Mouse (Mus musculus): ENCODE measurements around the gene Oxct2b.

- TF ChIP-seq CTCF (IDR thresholded peaks at IDR 0.05; ENCODE audit: borderline replicate concordance, insufficient read depth, low read depth, low read length) = no peak
- no peak for TF ChIP-seq POLR2A (IDR thresholded peaks at IDR 0.05; ENCODE audit: borderline replicate concordance, insufficient read depth, low read length)
Measured at GRCm38 (mm10) chr4:123112216-123112764, 3.8 kb upstream of the Oxct2b start.
